Mouse (Mus musculus) MEL-GATA-1-ER (cell line): ENCODE measurements around the gene Ifit1.
"Not testable (repeated sequence)": the region's sequence is repeated elsewhere in the genome, so short reads cannot be mapped to it uniquely, and the experiment has no call there.

Experiments
- DNase-seq: peaks from one replicate; pipeline ENCODE4 v3.0.0-alpha.2; 2012; ENCODE audit warnings: low read depth; ENCODE audit errors: extremely low read depth

Ifit1 gene

GRCm38 (mm10) chr19:34640623-34641022, at the start of gene Ifit1, which contains the start of gene Ifit1bl2:
Gene Ifit1 (plus strand): TSS chr19:34640871.
Gene Ifit1bl2 (minus strand): TSS chr19:34640743.
- DNase-seq = no peak

- no peak for DNase-seq
These were observed 47.2 kb upstream of the Ifit1 start for GRCm38 (mm10) chr19:34593456-34593855.

- not testable (repeated sequence) for DNase-seq
These were observed 46.1 kb upstream of the Ifit1 start for GRCm38 (mm10) chr19:34594523-34594922.

- DNase-seq = no peak
These were observed 43.9 kb upstream of the Ifit1 start for GRCm38 (mm10) chr19:34596811-34597210.

GRCm38 (mm10) chr19:34598341-34598740, 42.3 kb upstream of the Ifit1 start:
- no peak for DNase-seq

GRCm38 (mm10) chr19:34599250-34599649, 41.4 kb upstream of the Ifit1 start:
- peak; percentile 21 for DNase-seq

GRCm38 (mm10) chr19:34601888-34602287, 38.8 kb upstream of the Ifit1 start, which contains the start of gene Ifit1bl1:
Gene Ifit1bl1 (minus strand): TSS chr19:34601956.
- peak; percentile 14 for DNase-seq

- DNase-seq = no peak
These were observed 35.2 kb upstream of the Ifit1 start for GRCm38 (mm10) chr19:34605472-34605871.

GRCm38 (mm10) chr19:34607237-34608051, 33.2 kb upstream of the Ifit1 start, which contains the start of gene Ifit3b:
Gene Ifit3b (plus strand): TSS chr19:34607970.
- not testable (repeated sequence) for DNase-seq

GRCm38 (mm10) chr19:34610118-34610517, 30.6 kb upstream of the Ifit1 start:
- DNase-seq = not testable (repeated sequence)

GRCm38 (mm10) chr19:34612243-34613001, 28.2 kb upstream of the Ifit1 start:
- DNase-seq = not testable (repeated sequence)

GRCm38 (mm10) chr19:34620871-34621270, 19.8 kb upstream of the Ifit1 start:
- no peak for DNase-seq

GRCm38 (mm10) chr19:34623781-34624180, 16.9 kb upstream of the Ifit1 start:
- no peak for DNase-seq

GRCm38 (mm10) chr19:34624663-34625062, 16.0 kb upstream of the Ifit1 start:
- DNase-seq = no peak

- no peak for DNase-seq
These were observed 13.2 kb upstream of the Ifit1 start for GRCm38 (mm10) chr19:34627496-34627895.

- no peak for DNase-seq
These were observed 9.2 kb upstream of the Ifit1 start for GRCm38 (mm10) chr19:34631487-34631886.

- no peak for DNase-seq
These were observed 7.2 kb upstream of the Ifit1 start for GRCm38 (mm10) chr19:34633484-34633883.

- DNase-seq = peak; percentile 15
These were observed 3.6 kb upstream of the Ifit1 start for GRCm38 (mm10) chr19:34636933-34637557.

GRCm38 (mm10) chr19:34642616-34643015, 1.9 kb downstream of the Ifit1 start:
- no peak for DNase-seq

- DNase-seq = not testable (repeated sequence)
These were observed 7.0 kb downstream of the Ifit1 start for GRCm38 (mm10) chr19:34647630-34648029.

- DNase-seq = no peak
These were observed 9.6 kb downstream of the Ifit1 start for GRCm38 (mm10) chr19:34650276-34650675.

GRCm38 (mm10) chr19:34650997-34651396, 10.3 kb downstream of the Ifit1 start:
- DNase-seq = no peak
